Mouse (Mus musculus) hindbrain, embryonic 15.5 days (tissue): ENCODE measurements around the gene Edc3. TPM values are rescaled to one million over a fixed set of nuclear protein-coding genes. Genes with fewer than 3 reads are reported as not detected.
"Not testable (repeated sequence)": the region's sequence is repeated elsewhere in the genome, so short reads cannot be mapped to it uniquely, and the experiment has no call there.

Experiments
- ATAC-seq: fragments of 200-750 bp; cut with Nextera tagmentation; 2 replicates; pipeline ENCODE4 v1.8.0; 2017; ENCODE audit warnings: low read depth, moderate number of reproducible peaks, moderate TSS enrichment; ENCODE audit not compliant: low FRiP score
- H3K27ac ChIP-seq: fragments of 300-500 bp; sonication (generic); replicated peaks from 2 replicates; pipeline ENCODE4 v1.5.1; 2015; ENCODE audit warnings: mild to moderate bottlenecking, inconsistent platforms
- H3K27me3 ChIP-seq: fragments of 300-500 bp; sonication (generic); 2 replicates; pipeline ENCODE4 v1.6.1; 2015; ENCODE audit warnings: control low read depth, inconsistent platforms
- H3K36me3 ChIP-seq: fragments of 300-500 bp; sonication (generic); 2 replicates; pipeline ENCODE4 v1.6.1; 2015; ENCODE audit warnings: control low read depth, inconsistent platforms
- H3K4me1 ChIP-seq: fragments of 300-500 bp; sonication (generic); replicated peaks from 2 replicates; pipeline ENCODE4 v1.6.1; 2015; ENCODE audit warnings: control low read depth, inconsistent platforms
- H3K4me2 ChIP-seq: fragments of 300-500 bp; sonication (generic); 2 replicates; pipeline ENCODE4 v1.6.1; 2015; ENCODE audit warnings: moderate library complexity, mild to moderate bottlenecking, inconsistent platforms
- H3K4me3 ChIP-seq: fragments of 300-500 bp; sonication (generic); 2 replicates; pipeline ENCODE4 v1.5.1; 2015; ENCODE audit warnings: mild to moderate bottlenecking, inconsistent platforms
- H3K9ac ChIP-seq: fragments of 300-500 bp; sonication (generic); 2 replicates; pipeline ENCODE4 v1.6.1; 2015; ENCODE audit warnings: inconsistent platforms
- H3K9me3 ChIP-seq: fragments of 300-500 bp; sonication (generic); 2 replicates; pipeline ENCODE4 v1.6.1; 2016; ENCODE audit warnings: control low read depth, inconsistent platforms
- WGBS: fragments of 180-500 bp; shearing (Covaris S2); methylation state at CpG from one replicate; pipeline ENCODE4 v1.1.7; 2015; 5-methylcytosine and 5-hydroxymethylcytosine counted together
- polyA plus RNA-seq: library from polyadenylated mRNA; unstranded; fragments of >200 nt; fragmentation: Nextera tagmentation; extraction: Ambion mirVana; gene quantifications from 2 replicates; pipeline ENCODE4 v1.2.1, GENCODE M21; 2015

Gene Edc3
- polyA plus RNA-seq, 1 experiment from 2014 or later: 31.0 TPM

DNA sequence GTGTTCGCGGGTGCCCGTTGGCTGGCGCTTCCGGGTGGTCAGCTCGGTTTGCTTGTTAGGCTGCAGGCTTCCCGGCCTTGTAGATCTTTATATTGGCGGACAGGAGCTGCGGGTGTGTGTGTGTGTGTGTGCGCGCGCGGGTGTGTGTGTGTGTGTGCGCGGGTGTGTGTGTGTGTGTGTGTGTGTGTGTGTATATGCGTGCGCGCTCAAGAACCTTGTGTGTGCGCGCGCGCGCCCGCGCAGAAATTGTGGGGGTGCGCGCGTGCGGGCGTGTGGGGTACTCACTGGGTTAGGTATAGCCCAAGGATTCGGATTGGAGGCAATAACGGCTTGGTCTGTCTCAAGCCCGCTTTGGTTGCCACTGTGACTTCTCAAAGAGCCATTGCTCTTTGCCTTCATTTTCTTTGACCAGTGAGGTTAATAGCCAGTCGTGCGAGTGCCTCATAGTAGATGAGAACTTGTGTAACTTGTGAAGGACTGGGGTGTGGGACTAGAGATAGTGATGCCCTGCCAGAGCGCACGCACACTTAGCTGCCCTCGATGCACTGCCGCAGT, 457 bp downstream of the Edc3 start:
- Histone ChIP-seq H3K4me2 (peak overlapping the region; percentile 82), H3K4me3 (peak overlapping the region; percentile 90), H3K36me3 (peaks cover 9% of the 10 kb centered on the region; the same call in 1 of the 2 replicates), H3K27ac (peak overlapping the region; percentile 85), H3K4me1 (peaks cover 18% of the 10 kb centered on the region), H3K9ac (peak overlapping the region; percentile 87), H3K9me3 (no peaks in the 10 kb centered on the region), H3K27me3 (no peaks in the 10 kb centered on the region)
- ATAC-seq: peak; percentile 78
- 3% methylated on average over 36 of the region's 39 CpGs for WGBS

- H3K9ac ChIP-seq, H3K27me3 ChIP-seq, H3K27ac ChIP-seq, ATAC-seq, H3K9me3 ChIP-seq, H3K4me3 ChIP-seq, H3K4me2 ChIP-seq: not testable (repeated sequence)
- 93% methylated on average over 5 of the region's 5 CpGs for WGBS
- Histone ChIP-seq H3K4me1 (peaks cover 18% of the 10 kb centered on the region), H3K36me3 (peaks cover 23% of the 10 kb centered on the region; the same call in 1 of the 2 replicates)
Observed at GRCm38 (mm10) chr9:57710214-57710613, 1.9 kb downstream of the Edc3 start.

DNA sequence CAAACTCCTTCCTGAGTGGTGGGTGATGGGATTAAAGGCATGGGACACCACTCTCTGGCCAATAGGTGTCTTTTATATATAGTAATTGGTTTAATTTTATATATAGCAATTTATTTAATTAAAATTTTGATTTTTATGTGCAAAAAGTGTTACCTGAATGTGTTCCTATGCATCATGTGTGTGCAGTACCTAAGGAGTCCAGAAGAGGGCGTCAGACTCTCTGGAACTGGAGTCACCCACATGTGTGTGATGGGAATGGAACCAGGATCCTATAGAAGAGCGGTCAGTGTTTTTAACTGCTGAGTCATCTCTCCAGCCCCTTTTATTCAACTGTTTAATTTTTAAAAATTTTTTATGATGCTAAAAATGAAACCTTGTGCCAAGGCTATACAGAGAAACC, 3.9 kb downstream of the Edc3 start:
- ATAC-seq: no peak
- Histone ChIP-seq H3K4me3 (no peak overlapping the region), H3K9me3 (no peaks in the 10 kb centered on the region), H3K4me1 (peaks cover 18% of the 10 kb centered on the region), H3K36me3 (peaks cover 41% of the 10 kb centered on the region), H3K27me3 (no peaks in the 10 kb centered on the region), H3K4me2 (no peak overlapping the region), H3K9ac (no peak overlapping the region), H3K27ac (no peak overlapping the region)
- 81% methylated on average over 2 of the region's 2 CpGs for WGBS

GRCm38 (mm10) chr9:57718408-57718807, 10.1 kb downstream of the Edc3 start:
- ATAC-seq: no peak
- no peaks in the 10 kb centered on the region for H3K9me3 ChIP-seq
- no peak overlapping the region for H3K9ac ChIP-seq
- peaks cover 5% of the 10 kb centered on the region; the same call in 1 of the 2 replicates for H3K4me1 ChIP-seq
- H3K4me2 ChIP-seq: no peak overlapping the region
- no peaks in the 10 kb centered on the region for H3K27me3 ChIP-seq
- H3K36me3 ChIP-seq: peaks cover 62% of the 10 kb centered on the region
- H3K4me3 ChIP-seq: no peak overlapping the region
- H3K27ac ChIP-seq: no peak overlapping the region
- WGBS: 77% methylated on average over 7 of the region's 7 CpGs

DNA sequence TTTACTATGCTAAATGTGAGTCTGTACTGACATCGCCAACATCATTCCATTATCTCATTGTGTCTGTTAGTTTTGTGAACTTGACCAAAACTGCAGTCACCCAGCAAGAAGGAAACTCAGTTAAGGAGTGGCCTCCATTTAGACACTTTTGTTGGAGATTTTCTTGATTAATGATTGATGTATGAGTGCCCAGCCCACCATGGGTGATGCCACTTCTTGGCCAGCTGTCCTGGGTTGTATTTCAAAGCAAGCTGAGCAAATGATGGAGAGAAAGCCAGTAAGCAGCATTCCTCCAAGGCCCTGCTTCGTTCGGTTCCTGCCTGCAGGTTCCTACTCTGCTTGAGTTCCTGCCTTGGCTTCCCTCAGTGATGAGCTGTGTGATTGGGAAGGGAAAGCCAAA, 12.4 kb downstream of the Edc3 start:
- WGBS: 87% methylated on average over 3 of the region's 3 CpGs
- Histone ChIP-seq H3K27ac (no peak overlapping the region), H3K4me1 (peaks cover 5% of the 10 kb centered on the region; the same call in 1 of the 2 replicates), H3K4me3 (no peak overlapping the region), H3K9me3 (no peaks in the 10 kb centered on the region), H3K36me3 (peaks cover 41% of the 10 kb centered on the region), H3K9ac (no peak overlapping the region), H3K4me2 (no peak overlapping the region), H3K27me3 (no peaks in the 10 kb centered on the region)
- ATAC-seq: no peak

GRCm38 (mm10) chr9:57722371-57722770, 14.0 kb downstream of the Edc3 start:
- WGBS: 74% methylated on average over 1 of the region's 1 CpGs
- ATAC-seq: no peak

GRCm38 (mm10) chr9:57723315-57723715, 15.0 kb downstream of the Edc3 start:
- H3K9ac ChIP-seq: no peak overlapping the region
- no peak overlapping the region for H3K4me2 ChIP-seq
- H3K27ac ChIP-seq: no peak overlapping the region
- 74% methylated on average over 5 of the region's 5 CpGs for WGBS
- peaks cover 5% of the 10 kb centered on the region; the same call in 1 of the 2 replicates for H3K4me1 ChIP-seq
- H3K9me3 ChIP-seq: no peaks in the 10 kb centered on the region
- ATAC-seq: peak; percentile 56; the same call in 1 of the 2 replicates
- no peak overlapping the region for H3K4me3 ChIP-seq
- H3K36me3 ChIP-seq: peaks cover 38% of the 10 kb centered on the region
- no peaks in the 10 kb centered on the region for H3K27me3 ChIP-seq

More at GRCm38 (mm10) chr9:57722371-57722770, 14.0 kb downstream of the Edc3 start:
- H3K9ac ChIP-seq: no peak overlapping the region
- H3K4me2 ChIP-seq: no peak overlapping the region
- peaks cover 5% of the 10 kb centered on the region; the same call in 1 of the 2 replicates for H3K4me1 ChIP-seq
- no peak overlapping the region for H3K27ac ChIP-seq
- H3K4me3 ChIP-seq: no peak overlapping the region
- H3K9me3 ChIP-seq: no peaks in the 10 kb centered on the region
- no peaks in the 10 kb centered on the region for H3K27me3 ChIP-seq
- peaks cover 36% of the 10 kb centered on the region for H3K36me3 ChIP-seq

GRCm38 (mm10) chr9:57723796-57724195, 15.5 kb downstream of the Edc3 start:
- WGBS: 86% methylated on average over 5 of the region's 5 CpGs

DNA sequence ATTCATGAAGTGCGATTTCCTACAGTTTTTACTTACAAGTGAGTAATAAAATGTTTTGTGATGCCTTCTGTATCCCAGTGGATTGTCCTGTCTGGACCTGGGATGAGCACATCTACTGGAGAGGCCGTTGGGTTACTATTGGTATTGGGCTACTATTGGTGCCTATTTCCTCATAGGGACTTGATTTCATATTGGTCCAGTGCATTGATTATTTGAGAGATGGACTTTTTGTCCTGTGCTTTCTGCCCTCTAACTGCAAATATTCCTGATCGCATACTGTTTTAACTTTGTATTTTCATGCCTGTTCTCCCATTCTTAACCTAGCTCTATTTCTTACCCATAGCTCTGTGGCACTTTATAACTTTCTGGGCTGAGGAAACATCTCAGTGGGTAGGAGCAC, 16.4 kb downstream of the Edc3 start:
- WGBS: 97% methylated on average over 3 of the region's 3 CpGs
- ATAC-seq: no peak
- no peaks in the 10 kb centered on the region for H3K9me3 ChIP-seq
- H3K4me2 ChIP-seq: no peak overlapping the region
- no peak overlapping the region for H3K4me3 ChIP-seq
- H3K9ac ChIP-seq: no peak overlapping the region
- H3K27ac ChIP-seq: no peak overlapping the region
- no peaks in the 10 kb centered on the region for H3K27me3 ChIP-seq
- peaks cover 36% of the 10 kb centered on the region for H3K36me3 ChIP-seq
- H3K4me1 ChIP-seq: peaks cover 5% of the 10 kb centered on the region; the same call in 1 of the 2 replicates

More at GRCm38 (mm10) chr9:57723796-57724195, 15.5 kb downstream of the Edc3 start:
- Histone ChIP-seq H3K27me3 (no peaks in the 10 kb centered on the region), H3K9ac (no peak overlapping the region), H3K27ac (no peak overlapping the region), H3K4me2 (no peak overlapping the region), H3K4me1 (peaks cover 5% of the 10 kb centered on the region; the same call in 1 of the 2 replicates), H3K9me3 (no peaks in the 10 kb centered on the region), H3K36me3 (peaks cover 33% of the 10 kb centered on the region), H3K4me3 (no peak overlapping the region)
- ATAC-seq: no peak

DNA sequence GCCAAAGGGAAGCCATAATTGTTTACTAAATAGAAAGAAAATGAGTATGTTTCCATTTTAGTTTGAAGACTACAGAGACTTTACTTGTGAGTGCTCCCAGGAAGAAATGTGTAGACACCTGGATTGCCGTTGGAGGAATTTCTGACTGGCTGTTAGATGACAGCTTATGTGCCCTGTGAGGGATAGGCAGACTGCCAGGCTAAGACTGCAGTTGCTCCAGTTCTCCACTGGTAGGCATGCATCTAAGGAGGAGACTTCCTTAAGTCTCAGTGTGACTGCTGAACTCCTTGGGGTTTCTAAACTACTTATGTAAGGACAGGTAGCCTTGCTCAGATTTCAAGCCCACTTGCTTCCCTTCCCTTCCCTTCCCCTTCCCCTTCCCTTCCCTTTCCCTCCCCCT, 20.0 kb downstream of the Edc3 start:
- WGBS: 94% methylated on average over 1 of the region's 1 CpGs
- Histone ChIP-seq H3K9me3 (no peaks in the 10 kb centered on the region), H3K9ac (no peak overlapping the region), H3K27me3 (no peaks in the 10 kb centered on the region), H3K4me2 (no peak overlapping the region), H3K4me1 (no peaks in the 10 kb centered on the region; the same call in 1 of the 2 replicates), H3K4me3 (no peak overlapping the region), H3K27ac (no peak overlapping the region), H3K36me3 (peaks cover 35% of the 10 kb centered on the region)
- no peak for ATAC-seq

- peaks cover 16% of the 10 kb centered on the region for H3K36me3 ChIP-seq
- ATAC-seq: no peak
- 97% methylated on average over 6 of the region's 6 CpGs for WGBS
- H3K4me2 ChIP-seq: no peak overlapping the region
- H3K27me3 ChIP-seq: no peaks in the 10 kb centered on the region
- H3K27ac ChIP-seq: no peak overlapping the region
- H3K9ac ChIP-seq: no peak overlapping the region
- no peak overlapping the region for H3K4me3 ChIP-seq
- H3K9me3 ChIP-seq: no peaks in the 10 kb centered on the region
- H3K4me1 ChIP-seq: 0 out of 2 replicates have a peak, but pooled peaks cover 5% of the 10 kb centered on the region
Observed at GRCm38 (mm10) chr9:57733606-57734005, 25.3 kb downstream of the Edc3 start.

DNA sequence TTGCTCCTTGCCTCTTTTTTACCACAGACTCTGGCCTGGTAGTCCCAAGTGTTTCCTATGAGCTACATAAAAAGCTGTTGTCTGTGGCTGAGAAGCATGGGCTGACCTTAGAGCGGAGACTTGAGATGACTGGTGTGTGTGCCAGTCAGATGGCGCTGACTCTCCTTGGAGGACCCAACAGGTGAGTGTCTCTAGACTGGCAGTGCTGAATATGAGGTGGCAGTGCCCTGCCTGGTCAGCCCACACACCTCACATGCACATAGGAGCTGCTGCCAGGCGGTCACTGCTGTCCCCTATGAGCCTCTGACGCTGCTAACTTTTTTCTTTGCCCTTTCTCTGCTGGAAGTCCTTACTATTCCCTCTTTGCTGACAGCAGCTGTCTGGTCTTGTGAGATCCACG, 31.5 kb downstream of the Edc3 start:
- Histone ChIP-seq H3K4me3 (no peak overlapping the region), H3K9ac (no peak overlapping the region), H3K27ac (no peak overlapping the region), H3K36me3 (peaks cover 10% of the 10 kb centered on the region), H3K9me3 (no peaks in the 10 kb centered on the region), H3K27me3 (no peaks in the 10 kb centered on the region), H3K4me2 (no peak overlapping the region), H3K4me1 (0 out of 2 replicates have a peak, but pooled peaks cover 5% of the 10 kb centered on the region)
- 89% methylated on average over 5 of the region's 5 CpGs for WGBS
- ATAC-seq: no peak
